Mouse (Mus musculus): ENCODE data around the gene Prdm15.

GRCm38 (mm10) chr16:97763990-97764340 is 87.7 kb downstream of the Prdm15 start:
- TF ChIP-seq CTCF (IDR thresholded peaks at IDR 0.05; ENCODE audit: borderline replicate concordance, insufficient read depth, low read depth, low read length) = no peak
- TF ChIP-seq POLR2A (IDR thresholded peaks at IDR 0.05; ENCODE audit: borderline replicate concordance, insufficient read depth, low read length) = no peak
